Mouse (Mus musculus) ZHBTc4 (cell line): ENCODE measurements at regions not wholly inside any gene's neighbourhood (a gene's known extent, or its start where the extent isn't known, plus 50 kb on each side); places are given as distances from the start of the nearest gene placed in this dataset.
"Not testable (repeated sequence)": the region's sequence is repeated elsewhere in the genome, so short reads cannot be mapped to it uniquely, and the experiment has no call there.

Experiments used
- DNase-seq: peaks from one replicate; pipeline ENCODE4 v3.0.0-alpha.2; 2011; ENCODE audit warnings: low read depth, low spot score

- no peak for DNase-seq
Observed at GRCm38 (mm10) chr17:7538402-7539087, 153.3 kb upstream of the Unc93a2 start.

GRCm38 (mm10) chr17:7537618-7538266, 152.5 kb upstream of the Unc93a2 start:
- DNase-seq = peak; percentile 47

- no peak for DNase-seq
Observed at GRCm38 (mm10) chr17:7537210-7537609, 151.9 kb upstream of the Unc93a2 start.

- peak; percentile 77 for DNase-seq
Observed at GRCm38 (mm10) chr17:7534386-7535059, 149.3 kb upstream of the Unc93a2 start.

- DNase-seq = peak; percentile 83
Observed at GRCm38 (mm10) chr17:7533552-7533951, 148.3 kb upstream of the Unc93a2 start.

- no peak for DNase-seq
Observed at GRCm38 (mm10) chr17:7532618-7533017, 147.4 kb upstream of the Unc93a2 start.

GRCm38 (mm10) chr17:7529304-7529703, 144.0 kb upstream of the Unc93a2 start:
- DNase-seq = peak; percentile 32

- DNase-seq = peak; percentile 29
Observed at GRCm38 (mm10) chr17:7527681-7528080, 142.4 kb upstream of the Unc93a2 start.

- not testable (repeated sequence) for DNase-seq
Observed at GRCm38 (mm10) chr17:7524497-7524896, 139.2 kb upstream of the Unc93a2 start.

- DNase-seq = no peak
Observed at GRCm38 (mm10) chr17:7521127-7521526, 135.9 kb upstream of the Unc93a2 start.
